Mouse (Mus musculus): ENCODE data around the gene Crocc2. TPM values are rescaled to one million over a fixed set of nuclear protein-coding genes. Genes with fewer than 3 reads are reported as not detected.

The Crocc2 gene
- polyA plus RNA-seq, 1 experiment: 0.01 TPM

DNA sequence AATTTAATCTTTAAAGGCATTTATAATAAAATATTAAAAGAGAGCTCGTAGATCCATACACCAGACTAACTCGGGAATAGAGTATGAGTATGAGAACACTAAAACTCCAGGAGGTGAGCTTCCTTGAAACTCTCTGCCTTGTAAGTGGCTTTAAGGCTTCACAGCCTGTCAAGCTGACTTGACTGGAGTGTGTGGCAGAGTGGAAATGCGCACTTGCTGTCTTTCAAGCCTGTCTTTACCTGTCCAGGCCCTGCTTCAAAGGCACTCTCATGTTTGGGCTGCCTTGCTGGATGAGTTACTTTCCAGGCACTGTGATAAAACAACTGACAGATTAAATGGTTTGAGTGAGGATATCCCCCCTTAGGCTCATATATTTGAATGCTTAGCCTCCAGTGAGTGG lies 29.4 kb downstream of the Crocc2 start:
- Histone ChIP-seq H3K27me3 (ENCODE audit: control insufficient read depth, insufficient read depth, insufficient read length) (peaks cover 31% of the 10 kb centered on the region), H3K36me3 (ENCODE audit: control insufficient read depth, insufficient read depth) (no peaks in the 10 kb centered on the region), H3K4me3 (ENCODE audit: insufficient read depth, poor library complexity, severe bottlenecking) (no peak overlapping the region), H3K79me2 (ENCODE audit: control insufficient read depth, insufficient read depth) (no peaks in the 10 kb centered on the region), H3K79me3 (ENCODE audit: low read depth) (no peaks in the 10 kb centered on the region), H3ac (ENCODE audit: control insufficient read depth, insufficient read length, low read depth) (no peak overlapping the region)
- TF ChIP-seq MYOG (IDR thresholded peaks at IDR 0.05; ENCODE audit: control insufficient read depth, extremely low read depth, insufficient read length): no peak
- no peak for TF ChIP-seq FOSL1 (IDR thresholded peaks at IDR 0.05; ENCODE audit: insufficient read depth, low read length, poor library complexity, severe bottlenecking)
- TF ChIP-seq CEBPB (IDR thresholded peaks at IDR 0.05; ENCODE audit: low read depth): no peak
- no peak for TF ChIP-seq CTCF (IDR thresholded peaks at IDR 0.05; ENCODE audit: control insufficient read depth, insufficient read depth, insufficient read length)

DNA sequence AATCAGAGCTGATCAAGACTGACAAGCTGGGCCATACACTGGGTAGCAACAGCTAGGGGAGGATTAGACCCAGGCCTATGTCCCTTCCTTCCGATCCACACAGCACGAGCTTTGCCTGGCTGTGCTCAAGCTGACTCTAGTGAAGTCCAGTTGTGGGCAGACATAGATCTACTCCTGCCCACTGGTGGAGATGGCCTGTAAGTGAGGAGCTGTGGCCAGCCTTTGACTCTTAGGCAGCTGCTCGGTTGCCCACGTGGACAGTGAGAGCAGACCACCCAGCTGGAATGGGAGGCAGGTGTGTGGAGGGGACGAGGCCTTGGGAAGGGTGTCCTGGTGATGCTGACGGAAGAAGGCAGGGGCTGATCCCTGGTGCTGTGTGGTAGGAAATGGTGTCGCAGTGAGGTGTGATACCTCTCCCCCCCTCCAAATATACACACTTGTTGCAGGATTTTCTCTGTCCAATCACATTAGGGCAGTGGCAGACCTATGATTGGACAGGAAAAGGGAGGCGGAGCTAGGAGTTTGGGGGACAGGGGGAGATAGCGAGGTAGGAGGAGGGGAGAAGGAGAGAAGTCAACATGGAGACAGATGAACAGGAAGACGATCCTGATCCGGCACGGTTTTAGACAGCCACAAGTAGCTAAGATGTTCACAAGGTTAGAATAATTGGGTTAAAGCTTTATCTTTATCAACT lies 37.9 kb downstream of the Crocc2 start:
- Histone ChIP-seq H3ac (ENCODE audit: control insufficient read depth, insufficient read length, low read depth) (no peak overlapping the region), H3K79me2 (ENCODE audit: control insufficient read depth, insufficient read depth) (no peaks in the 10 kb centered on the region), H3K36me3 (ENCODE audit: control insufficient read depth, insufficient read depth) (no peaks in the 10 kb centered on the region), H3K27me3 (ENCODE audit: control insufficient read depth, insufficient read depth, insufficient read length) (peaks cover 39% of the 10 kb centered on the region), H3K79me3 (ENCODE audit: low read depth) (no peaks in the 10 kb centered on the region), H3K4me3 (ENCODE audit: insufficient read depth, poor library complexity, severe bottlenecking) (no peak overlapping the region)
- no peak for TF ChIP-seq CTCF (IDR thresholded peaks at IDR 0.05; ENCODE audit: control insufficient read depth, insufficient read depth, insufficient read length)
- TF ChIP-seq MYOG (IDR thresholded peaks at IDR 0.05; ENCODE audit: control insufficient read depth, extremely low read depth, insufficient read length): no peak
- no peak for TF ChIP-seq MAX (IDR thresholded peaks at IDR 0.05)
- no peak for TF ChIP-seq CEBPB (IDR thresholded peaks at IDR 0.05; ENCODE audit: low read depth)
- TF ChIP-seq USF1 (IDR thresholded peaks at IDR 0.05; ENCODE audit: low read depth): no peak
- TF ChIP-seq MYOD1 (IDR thresholded peaks at IDR 0.05; ENCODE audit: control insufficient read depth, insufficient read length, low read depth): no peak
- no peak for TF ChIP-seq FOSL1 (IDR thresholded peaks at IDR 0.05; ENCODE audit: insufficient read depth, low read length, poor library complexity, severe bottlenecking)

DNA sequence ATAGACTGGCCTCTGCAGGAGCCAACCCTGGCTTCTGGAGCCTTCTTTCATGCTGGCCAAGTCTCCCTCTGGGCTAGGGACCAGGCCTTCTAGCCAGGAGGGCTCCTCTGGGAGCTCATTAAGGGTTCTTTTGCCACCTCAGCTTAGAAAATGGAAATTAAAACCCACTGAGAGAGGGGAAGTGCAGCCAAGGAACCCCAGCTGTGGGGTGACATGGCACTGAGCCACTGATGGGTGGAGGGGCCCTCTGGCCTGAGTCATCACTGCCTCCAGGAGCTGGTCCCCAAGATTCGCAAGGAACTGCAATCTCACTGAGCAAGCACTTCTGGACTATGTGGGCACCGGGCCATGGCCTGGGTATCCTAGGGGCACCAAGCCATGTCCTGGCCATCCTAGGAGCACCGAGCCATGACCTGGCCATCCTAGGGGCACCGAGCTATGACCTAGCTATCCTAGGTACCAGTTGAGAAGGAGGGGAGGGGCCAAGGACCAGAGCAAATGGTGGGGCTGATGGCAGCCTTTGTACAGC lies 39.1 kb downstream of the Crocc2 start:
- Histone ChIP-seq H3K79me3 (ENCODE audit: low read depth) (no peaks in the 10 kb centered on the region), H3ac (ENCODE audit: control insufficient read depth, insufficient read length, low read depth) (no peak overlapping the region), H3K36me3 (ENCODE audit: control insufficient read depth, insufficient read depth) (no peaks in the 10 kb centered on the region), H3K4me3 (ENCODE audit: insufficient read depth, poor library complexity, severe bottlenecking) (no peak overlapping the region), H3K27me3 (ENCODE audit: control insufficient read depth, insufficient read depth, insufficient read length) (peaks cover 40% of the 10 kb centered on the region), H3K79me2 (ENCODE audit: control insufficient read depth, insufficient read depth) (no peaks in the 10 kb centered on the region)
- TF ChIP-seq USF1 (IDR thresholded peaks at IDR 0.05; ENCODE audit: low read depth): no peak
- no peak for TF ChIP-seq CEBPB (IDR thresholded peaks at IDR 0.05; ENCODE audit: low read depth)
- TF ChIP-seq MYOG (IDR thresholded peaks at IDR 0.05; ENCODE audit: control insufficient read depth, extremely low read depth, insufficient read length): no peak
- no peak for TF ChIP-seq FOSL1 (IDR thresholded peaks at IDR 0.05; ENCODE audit: insufficient read depth, low read length, poor library complexity, severe bottlenecking)
- no peak for TF ChIP-seq CTCF (IDR thresholded peaks at IDR 0.05; ENCODE audit: control insufficient read depth, insufficient read depth, insufficient read length)
- TF ChIP-seq MAX (IDR thresholded peaks at IDR 0.05): no peak

DNA sequence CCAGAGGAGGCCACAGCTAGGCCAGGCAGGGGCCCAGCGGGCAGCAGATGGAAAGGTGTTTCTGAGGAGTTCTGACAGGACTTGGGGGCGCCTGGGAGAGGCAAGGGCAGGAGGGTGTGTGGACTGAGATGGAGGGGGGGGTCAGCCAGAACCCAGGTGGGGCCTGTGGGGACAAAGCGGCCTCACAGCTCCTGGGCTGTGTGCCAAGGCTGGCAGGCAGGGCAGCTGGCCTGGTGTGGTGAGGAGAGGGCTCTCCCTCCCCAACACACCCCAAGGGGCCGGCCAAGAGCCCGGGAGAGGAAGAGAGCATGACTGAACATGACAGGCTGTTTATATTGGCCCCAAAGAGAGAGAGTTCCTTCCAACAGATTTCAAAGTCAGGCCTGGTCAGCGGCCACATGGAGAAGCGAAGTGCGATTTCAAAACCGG lies 41.7 kb downstream of the Crocc2 start:
- TF ChIP-seq MYOD1 (IDR thresholded peaks at IDR 0.05; ENCODE audit: control insufficient read depth, insufficient read length, low read depth) (no peak), MYOG (IDR thresholded peaks at IDR 0.05; ENCODE audit: control insufficient read depth, extremely low read depth, insufficient read length) (no peak), FOSL1 (IDR thresholded peaks at IDR 0.05; ENCODE audit: insufficient read depth, low read length, poor library complexity, severe bottlenecking) (no peak), MAX (IDR thresholded peaks at IDR 0.05) (no peak), CEBPB (IDR thresholded peaks at IDR 0.05; ENCODE audit: low read depth) (no peak), CTCF (IDR thresholded peaks at IDR 0.05; ENCODE audit: control insufficient read depth, insufficient read depth, insufficient read length) (no peak), USF1 (IDR thresholded peaks at IDR 0.05; ENCODE audit: low read depth) (no peak)
- H3K36me3 ChIP-seq (ENCODE audit: control insufficient read depth, insufficient read depth): no peaks in the 10 kb centered on the region
- H3K4me3 ChIP-seq (ENCODE audit: insufficient read depth, poor library complexity, severe bottlenecking): no peak overlapping the region
- H3K27me3 ChIP-seq (ENCODE audit: control insufficient read depth, insufficient read depth, insufficient read length): peaks cover 41% of the 10 kb centered on the region
- H3K79me2 ChIP-seq (ENCODE audit: control insufficient read depth, insufficient read depth): no peaks in the 10 kb centered on the region
- H3K79me3 ChIP-seq (ENCODE audit: low read depth): no peaks in the 10 kb centered on the region
- no peak overlapping the region for H3ac ChIP-seq (ENCODE audit: control insufficient read depth, insufficient read length, low read depth)

DNA sequence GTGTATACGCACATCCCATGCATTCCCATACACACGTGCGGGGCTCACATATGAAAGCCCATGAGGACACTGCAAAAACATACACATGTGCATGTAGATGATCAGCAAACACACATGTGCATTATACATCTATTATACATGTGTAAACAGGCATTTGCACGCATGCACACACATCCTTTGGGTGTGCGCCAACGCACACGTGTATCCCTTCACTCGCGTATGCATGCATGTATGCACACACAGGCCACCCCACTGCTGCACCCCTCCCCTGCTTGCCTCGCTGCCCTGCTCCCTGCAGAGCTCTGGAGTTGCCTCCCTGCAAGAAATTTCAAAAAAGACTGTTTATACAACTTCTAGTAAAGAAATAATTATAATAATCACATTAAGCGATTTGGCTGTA lies 42.5 kb downstream of the Crocc2 start:
- Histone ChIP-seq H3K79me3 (ENCODE audit: low read depth) (no peaks in the 10 kb centered on the region), H3K79me2 (ENCODE audit: control insufficient read depth, insufficient read depth) (no peaks in the 10 kb centered on the region), H3ac (ENCODE audit: control insufficient read depth, insufficient read length, low read depth) (no peak overlapping the region), H3K27me3 (ENCODE audit: control insufficient read depth, insufficient read depth, insufficient read length) (peaks cover 41% of the 10 kb centered on the region), H3K36me3 (ENCODE audit: control insufficient read depth, insufficient read depth) (no peaks in the 10 kb centered on the region), H3K4me3 (ENCODE audit: insufficient read depth, poor library complexity, severe bottlenecking) (no peak overlapping the region)
- TF ChIP-seq FOSL1 (IDR thresholded peaks at IDR 0.05; ENCODE audit: insufficient read depth, low read length, poor library complexity, severe bottlenecking): no peak
- no peak for TF ChIP-seq CEBPB (IDR thresholded peaks at IDR 0.05; ENCODE audit: low read depth)
- TF ChIP-seq MYOD1 (IDR thresholded peaks at IDR 0.05; ENCODE audit: control insufficient read depth, insufficient read length, low read depth): no peak
- TF ChIP-seq MAX (IDR thresholded peaks at IDR 0.05): no peak
- TF ChIP-seq MYOG (IDR thresholded peaks at IDR 0.05; ENCODE audit: control insufficient read depth, extremely low read depth, insufficient read length): no peak
- no peak for TF ChIP-seq USF1 (IDR thresholded peaks at IDR 0.05; ENCODE audit: low read depth)
- no peak for TF ChIP-seq CTCF (IDR thresholded peaks at IDR 0.05; ENCODE audit: control insufficient read depth, insufficient read depth, insufficient read length)

Data from C2C12 (cell line).